Mouse (Mus musculus) myocyte (in vitro differentiated cells): ENCODE data around the gene 1600002K03Rik. TPM values are rescaled to one million over a fixed set of nuclear protein-coding genes. Genes with fewer than 3 reads are reported as not detected.

Source experiments
- H3K27me3 ChIP-seq: one replicate; pipeline ENCODE4 v1.6.1; 2011; ENCODE audit not compliant: control insufficient read depth, insufficient read depth, insufficient read length
- H3K36me3 ChIP-seq: one replicate; pipeline ENCODE4 v1.6.1; 2011; ENCODE audit not compliant: control insufficient read depth, insufficient read depth
- H3K4me2 ChIP-seq: one replicate; pipeline ENCODE4 v1.6.1; 2011; ENCODE audit warnings: low read depth, control low read depth
- H3K4me3 ChIP-seq: one replicate; pipeline ENCODE4 v1.5.1; 2011; ENCODE audit warnings: mild to moderate bottlenecking, control low read depth, moderate library complexity
- H3K79me2 ChIP-seq: one replicate; pipeline ENCODE4 v1.6.1; 2011; ENCODE audit not compliant: control insufficient read depth, insufficient read depth
- H3ac ChIP-seq: one replicate; pipeline ENCODE4 v1.6.1; 2011; ENCODE audit not compliant: control insufficient read depth, insufficient read length
- CEBPB ChIP-seq: IDR thresholded peaks from 2 replicates; pipeline ENCODE4 v1.6.1; 2011; ENCODE audit warnings: mild to moderate bottlenecking, moderate library complexity; ENCODE audit not compliant: poor library complexity, insufficient read depth, severe bottlenecking
- E2F4 ChIP-seq: IDR thresholded peaks from one replicate; pipeline ENCODE4 v1.6.1; 2011; ENCODE audit warnings: mild to moderate bottlenecking, control low read depth, moderate library complexity; ENCODE audit not compliant: insufficient read depth
- MAX ChIP-seq: IDR thresholded peaks from one replicate; pipeline ENCODE4 v1.6.1; 2011; ENCODE audit warnings: low read depth, mild to moderate bottlenecking, control low read depth
- MYOD1 ChIP-seq, 3 experiments: IDR thresholded peaks; one replicate each; pipeline ENCODE4 v1.6.1; 2011; ENCODE audit warnings: control low read depth in 2 of 3, low read depth in 2 of 3, mild to moderate bottlenecking in 2 of 3, moderate library complexity in 1 of 3; ENCODE audit not compliant: insufficient read length in 2 of 3, control insufficient read depth in 1 of 3
- MYOG ChIP-seq, 3 experiments: IDR thresholded peaks; one replicate each; pipeline ENCODE4 v1.6.1; 2011; ENCODE audit warnings: control low read depth in 2 of 3, low read depth in 2 of 3, mild to moderate bottlenecking in 2 of 3; ENCODE audit not compliant: insufficient read length in 2 of 3, control insufficient read depth in 1 of 3, insufficient read depth in 1 of 3
- POLR2A ChIP-seq: IDR thresholded peaks from one replicate; pipeline ENCODE4 v1.6.1; 2011; ENCODE audit warnings: low read depth, mild to moderate bottlenecking, control low read depth, moderate library complexity; ENCODE audit not compliant: insufficient read length
- POLR2AphosphoS2 ChIP-seq: IDR thresholded peaks from one replicate; pipeline ENCODE4 v1.6.1; 2011; ENCODE audit warnings: low read depth, control low read depth; ENCODE audit not compliant: insufficient read length
- REST ChIP-seq: IDR thresholded peaks from one replicate; pipeline ENCODE4 v1.6.1; 2011; ENCODE audit warnings: mild to moderate bottlenecking, control low read depth, moderate library complexity; ENCODE audit not compliant: insufficient read depth, insufficient read length
- SRF ChIP-seq: IDR thresholded peaks from one replicate; pipeline ENCODE4 v1.6.1; 2011; ENCODE audit warnings: low read depth; ENCODE audit not compliant: control insufficient read depth, insufficient read length
- TCF12 ChIP-seq: IDR thresholded peaks from one replicate; pipeline ENCODE4 v1.6.1; 2011; ENCODE audit warnings: mild to moderate bottlenecking, control low read depth; ENCODE audit not compliant: poor library complexity, insufficient read depth, severe bottlenecking
- TCF3 ChIP-seq: IDR thresholded peaks from one replicate; pipeline ENCODE4 v1.6.1; 2011; ENCODE audit warnings: low read depth, control low read depth; ENCODE audit not compliant: insufficient read length
- USF1 ChIP-seq: IDR thresholded peaks from one replicate; pipeline ENCODE4 v1.6.1; 2011; ENCODE audit warnings: low read depth, mild to moderate bottlenecking, control low read depth, moderate library complexity
- polyA plus RNA-seq: library from polyadenylated mRNA; unstranded; fragments of >200 nt; fragmentation: generic; extraction: Trizol; gene quantifications from one replicate; pipeline ENCODE4 v1.2.1, GENCODE M21; 2012; ENCODE audit warnings: missing spikeins

1600002K03Rik gene
- polyA plus RNA-seq, 1 experiment: 23.5 TPM

DNA sequence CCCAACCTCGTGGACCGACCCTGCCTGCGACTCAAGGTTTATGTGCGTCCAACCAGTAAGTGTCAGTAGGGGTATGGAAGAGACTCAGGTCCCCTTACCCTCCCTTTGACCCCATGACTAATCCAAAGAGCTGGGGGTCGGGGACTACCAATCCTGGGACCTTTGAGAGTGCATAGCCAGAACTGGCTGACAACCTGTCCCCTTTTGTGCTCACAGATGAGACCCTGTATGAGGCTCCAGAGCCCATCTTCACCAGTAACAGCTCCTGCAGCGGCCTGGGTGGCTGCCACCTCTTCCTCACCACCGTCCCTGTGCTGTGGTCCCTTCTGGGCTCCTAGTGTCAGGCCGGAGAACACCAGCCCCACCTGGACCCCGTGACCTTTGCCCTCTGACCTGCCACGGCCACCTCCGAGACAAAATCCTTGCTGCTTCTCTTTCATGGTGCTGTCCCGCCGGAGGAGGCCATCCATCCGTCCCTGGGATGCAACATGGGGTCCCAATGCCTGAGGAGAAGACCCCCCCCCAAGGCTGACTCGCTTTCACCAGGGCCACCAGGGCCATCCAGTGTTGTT is 15.8 kb downstream of the 1600002K03Rik start:
- peaks cover 11% of the 10 kb centered on the region for H3K27me3 ChIP-seq
- H3K36me3 ChIP-seq: no peaks in the 10 kb centered on the region
- no peaks in the 10 kb centered on the region for H3K79me2 ChIP-seq
- TF ChIP-seq POLR2AphosphoS2 (no peak), SRF (no peak), CEBPB (no peak), POLR2A (no peak), TCF3 (no peak), REST (no peak), TCF12 (no peak), MAX (no peak), MYOD1 (IDR thresholded peaks at IDR 0.05; ENCODE audit: control insufficient read depth in 1 of 3, insufficient read length in 2 of 3, low read depth in 2 of 3) (no peak), USF1 (no peak), E2F4 (no peak), MYOG (IDR thresholded peaks at IDR 0.05; ENCODE audit: control insufficient read depth in 1 of 3, insufficient read depth in 1 of 3, insufficient read length in 2 of 3, low read depth in 2 of 3) (no peak)
- no peak overlapping the region for H3K4me3 ChIP-seq
- no peak overlapping the region for H3ac ChIP-seq
- no peak overlapping the region for H3K4me2 ChIP-seq

DNA sequence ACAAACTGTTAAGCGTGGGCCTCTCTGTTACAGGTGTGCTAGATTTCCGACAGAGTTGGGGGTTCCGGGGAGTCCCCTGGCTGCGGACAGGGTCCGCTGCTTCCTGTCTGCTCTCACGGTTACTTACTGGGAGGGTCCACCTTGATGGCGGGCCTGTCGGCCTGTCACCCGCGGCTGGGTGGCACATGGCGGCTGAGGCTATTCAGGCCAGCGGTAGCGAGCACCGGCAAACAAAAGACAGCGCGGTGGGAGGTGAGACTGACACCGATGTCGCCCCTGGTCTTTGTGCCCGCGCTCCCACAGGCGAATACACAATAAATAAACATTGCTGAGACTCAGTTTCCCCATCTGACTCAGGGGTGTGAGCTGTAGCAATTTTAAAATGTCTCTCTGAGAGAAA is 17.3 kb downstream of the 1600002K03Rik start:
- H3ac ChIP-seq: no peak overlapping the region
- H3K79me2 ChIP-seq: no peaks in the 10 kb centered on the region
- no peak overlapping the region for H3K4me3 ChIP-seq
- no peak overlapping the region for H3K4me2 ChIP-seq
- no peak for TF ChIP-seq MYOD1 (IDR thresholded peaks at IDR 0.05; ENCODE audit: control insufficient read depth in 1 of 3, insufficient read length in 2 of 3, low read depth in 2 of 3)
- TF ChIP-seq USF1: no peak
- TF ChIP-seq MYOG (IDR thresholded peaks at IDR 0.05; ENCODE audit: control insufficient read depth in 1 of 3, insufficient read depth in 1 of 3, insufficient read length in 2 of 3, low read depth in 2 of 3): no peak
- TF ChIP-seq MAX: no peak
- no peak for TF ChIP-seq SRF
- TF ChIP-seq REST: no peak
- no peaks in the 10 kb centered on the region for H3K36me3 ChIP-seq
- H3K27me3 ChIP-seq: peaks cover 11% of the 10 kb centered on the region

DNA sequence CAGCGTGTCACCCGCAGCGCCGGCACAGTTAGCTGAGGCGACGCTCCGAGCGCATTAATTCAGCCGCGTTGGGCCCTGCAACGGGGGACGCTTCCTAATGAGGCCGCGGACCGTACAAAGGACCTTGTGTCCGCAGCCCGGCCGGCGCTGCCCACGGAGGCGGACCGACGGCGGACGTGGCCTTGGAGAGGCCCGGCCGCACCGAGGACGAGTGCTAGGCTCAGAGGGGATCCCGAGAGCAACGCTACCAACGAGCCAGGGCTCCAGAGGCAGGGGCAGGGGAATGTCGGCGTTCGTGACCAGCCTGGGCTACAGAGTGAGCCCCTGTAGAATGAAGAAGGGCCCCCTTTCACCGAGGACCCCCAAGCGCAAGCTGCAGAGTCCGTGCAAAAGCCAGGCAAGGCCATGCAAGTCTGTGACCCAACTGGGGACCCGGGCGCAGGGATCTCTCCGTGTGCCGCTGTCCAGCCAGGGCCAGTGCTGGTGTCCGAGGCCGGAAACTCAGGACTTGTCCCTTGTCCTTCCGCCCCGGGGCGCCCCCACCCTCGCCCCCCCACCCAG is 17.8 kb downstream of the 1600002K03Rik start:
- H3ac ChIP-seq: no peak overlapping the region
- no peaks in the 10 kb centered on the region for H3K36me3 ChIP-seq
- H3K4me3 ChIP-seq: no peak overlapping the region
- peaks cover 11% of the 10 kb centered on the region for H3K27me3 ChIP-seq
- TF ChIP-seq TCF3 (no peak), REST (peak; percentile 64)
- no peak overlapping the region for H3K4me2 ChIP-seq
- no peaks in the 10 kb centered on the region for H3K79me2 ChIP-seq

DNA sequence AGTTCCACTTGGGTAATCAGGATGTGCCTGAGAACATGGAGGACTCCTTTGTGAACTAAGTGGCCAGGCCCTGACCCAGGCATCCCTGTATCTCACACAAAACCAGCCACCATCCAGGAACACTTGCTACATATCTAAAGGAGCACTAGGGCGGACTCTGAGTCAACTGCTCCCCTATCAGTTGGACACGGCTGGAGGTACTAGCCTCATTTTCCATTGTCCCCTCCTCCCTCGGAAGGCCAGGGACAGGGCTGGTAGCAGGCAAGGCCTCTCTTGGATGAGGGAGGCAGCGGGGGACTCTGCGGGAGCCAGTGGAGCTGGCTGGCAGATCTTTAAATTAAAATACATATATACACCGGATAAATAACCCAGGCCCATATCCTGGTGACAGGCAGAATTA is 21.2 kb downstream of the 1600002K03Rik start:
- Histone ChIP-seq H3K27me3 (peaks cover 11% of the 10 kb centered on the region), H3K36me3 (no peaks in the 10 kb centered on the region), H3ac (no peak overlapping the region), H3K4me3 (no peak overlapping the region), H3K79me2 (no peaks in the 10 kb centered on the region), H3K4me2 (no peak overlapping the region)
- TF ChIP-seq CEBPB (no peak), MAX (no peak), TCF3 (no peak), POLR2AphosphoS2 (no peak), MYOG (IDR thresholded peaks at IDR 0.05; ENCODE audit: control insufficient read depth in 1 of 3, insufficient read depth in 1 of 3, insufficient read length in 2 of 3, low read depth in 2 of 3) (no peak), MYOD1 (IDR thresholded peaks at IDR 0.05; ENCODE audit: control insufficient read depth in 1 of 3, insufficient read length in 2 of 3, low read depth in 2 of 3) (no peak), E2F4 (no peak), REST (no peak), USF1 (no peak), TCF12 (no peak), POLR2A (no peak), SRF (no peak)

DNA sequence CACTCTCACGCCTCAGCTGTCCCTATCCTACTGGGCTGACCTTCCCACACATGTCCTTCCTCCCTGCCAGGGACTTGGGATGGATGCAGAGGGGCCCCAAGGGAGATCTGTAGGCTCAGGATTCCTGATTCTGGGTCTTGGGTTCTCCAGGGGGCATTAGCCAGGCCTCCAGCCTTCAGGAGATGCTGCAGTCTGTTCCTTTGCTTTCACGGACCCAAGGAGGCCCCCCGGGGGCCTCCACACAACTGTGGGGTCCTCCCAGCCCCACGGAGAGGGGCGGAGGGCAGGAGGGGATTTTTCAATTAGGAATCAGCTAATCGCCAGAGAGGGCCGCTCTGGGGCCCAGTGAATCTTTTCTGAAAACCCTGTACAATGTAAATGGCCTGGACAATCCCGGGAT is 21.7 kb downstream of the 1600002K03Rik start:
- Histone ChIP-seq H3K4me2 (no peak overlapping the region), H3ac (no peak overlapping the region), H3K27me3 (peaks cover 11% of the 10 kb centered on the region), H3K4me3 (no peak overlapping the region), H3K36me3 (no peaks in the 10 kb centered on the region), H3K79me2 (no peaks in the 10 kb centered on the region)
- TF ChIP-seq SRF (no peak), E2F4 (no peak), TCF3 (no peak), MAX (no peak), POLR2A (no peak), POLR2AphosphoS2 (no peak)
